Comparison of ENCODE assay signal across 22 mouse cellular contexts in the genomic region with DNA sequence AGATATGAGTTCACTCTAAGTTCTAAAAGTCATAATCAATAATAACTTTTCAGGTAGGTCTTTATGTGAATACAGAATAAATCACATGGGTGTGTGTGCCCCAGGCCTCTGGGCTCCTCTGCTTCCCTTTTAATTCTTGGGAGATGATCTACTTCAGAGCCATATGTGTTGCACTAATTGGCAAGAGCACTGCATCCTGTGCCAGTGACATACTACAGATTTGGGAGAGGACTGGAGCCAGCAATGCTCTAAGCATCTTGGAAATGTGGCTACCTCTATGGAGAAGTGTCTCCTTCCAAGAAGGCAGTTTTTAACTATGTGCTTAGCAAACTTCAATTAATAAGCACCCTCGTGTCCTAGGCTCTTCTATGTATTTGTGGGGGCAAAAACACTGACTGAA.
DNase-seq lines count a peak whose midpoint lies in the region; ATAC-seq and TF ChIP-seq lines count a peak whose summit lies in the region.
"Had no signal": no experiment of that assay in that cellular context is flagged by ENCODE, and none has a peak within 500 bp of the region (broad histone marks: within the 10 kb centered on the region; RNA-seq: fewer than 3 reads in every experiment).

No protein-coding gene starts in this region.

- 41% methylated on average over 1 of the region's 1 CpGs for WGBS in forebrain, embryonic 15.5 days
- 86% methylated on average over 1 of the region's 1 CpGs for WGBS in forebrain, embryonic 11.5 days

- H3K4me1 ChIP-seq in forebrain, embryonic 15.5 days, result peaks cover 31% of the 10 kb centered on the region
- no peaks in the 10 kb centered on the region; the same call in 1 of the 2 replicates for H3K4me1 ChIP-seq in forebrain, embryonic 11.5 days (replicated peaks; ENCODE audit: control insufficient read depth, insufficient read depth, low read length)
- H3K4me1 ChIP-seq: limb, embryonic 10.5 days; liver, embryonic 15.5 days; lung, embryonic 15.5 days; stomach, embryonic 15.5 days had no signal

- intact Hi-C loops in left cerebral cortex, postnatal 14 days (cut with DNase I), result no loop called here
- intact Hi-C loops in left cerebral cortex, adult 2 months (cut with DNase I), result no loop called here

- H3K27ac ChIP-seq in forebrain, embryonic 15.5 days (replicated peaks), result peak overlapping the region; percentile 87
- H3K27ac ChIP-seq in forebrain, embryonic 11.5 days (ENCODE audit: low read depth, low read length), result no peak overlapping the region
- H3K27ac ChIP-seq in left cerebral cortex, adult 2 months, result no peak overlapping the region
- H3K27ac ChIP-seq: gastrocnemius, adult 2 months; hindbrain, embryonic 13.5 days; limb, embryonic 10.5 days; liver, embryonic 15.5 days; lung, embryonic 15.5 days; neural tube, embryonic 15.5 days; stomach, embryonic 15.5 days had no signal

- TF ChIP-seq POLR2A in brain, embryonic 14.5 days (IDR thresholded peaks at IDR 0.05; ENCODE audit: borderline replicate concordance, extremely low read depth, insufficient read depth, insufficient read length, poor library complexity, severe bottlenecking), result no peak

- H3K4me3 ChIP-seq in forebrain, embryonic 15.5 days, result no peak overlapping the region
- no peak overlapping the region for H3K4me3 ChIP-seq in forebrain, embryonic 11.5 days (ENCODE audit: low read depth, low read length)
- no peak overlapping the region for H3K4me3 ChIP-seq in left cerebral cortex, adult 2 months
- H3K4me3 ChIP-seq: gastrocnemius, adult 2 months; hindbrain, embryonic 13.5 days; limb, embryonic 10.5 days; liver, embryonic 15.5 days; lung, embryonic 15.5 days; neural tube, embryonic 15.5 days; stomach, embryonic 15.5 days had no signal

- H3K9me3 ChIP-seq in forebrain, embryonic 15.5 days, result no peaks in the 10 kb centered on the region
- H3K9me3 ChIP-seq in forebrain, embryonic 11.5 days (ENCODE audit: control insufficient read depth, low read length), result no peaks in the 10 kb centered on the region
- H3K9me3 ChIP-seq: hindbrain, embryonic 13.5 days; limb, embryonic 10.5 days; liver, embryonic 15.5 days; lung, embryonic 15.5 days; neural tube, embryonic 15.5 days; stomach, embryonic 15.5 days had no signal

- H3K36me3 ChIP-seq in forebrain, embryonic 15.5 days, result no peaks in the 10 kb centered on the region
- H3K36me3 ChIP-seq in forebrain, embryonic 11.5 days (ENCODE audit: control insufficient read depth, insufficient read depth, low read length), result no peaks in the 10 kb centered on the region
- H3K36me3 ChIP-seq: hindbrain, embryonic 13.5 days; limb, embryonic 10.5 days; liver, embryonic 15.5 days; lung, embryonic 15.5 days; neural tube, embryonic 15.5 days; stomach, embryonic 15.5 days had no signal

- DNase-seq in forebrain, embryonic 11.5 days (ENCODE audit: low spot score), result no peak
- DNase-seq in left cerebral cortex, postnatal 14 days (ENCODE audit: low spot score in 2 of 2), result peak; percentile 12 to 19
- no peak for DNase-seq in left cerebral cortex, adult 2 months (ENCODE audit: extremely low spot score in 1 of 2, low spot score in 2 of 2)
- DNase-seq in brain, adult 2 months (ENCODE audit: low read depth, low spot score), result peak; percentile 51
- DNase-seq in brain, embryonic 14.5 days (ENCODE audit: low read depth), result peak; percentile 87
- DNase-seq in lung, postnatal 25 days (ENCODE audit: low spot score), result no peak
- DNase-seq: adrenal gland, adult 2 months; cerebellum, adult 8-10 months; gastrocnemius, adult 2 months; kidney, adult 18-20 months; kidney, postnatal 4 days; liver; lung, postnatal 4 days; thymus, adult 18-20 months; thymus, postnatal 36 days had no signal

- H3K27me3 ChIP-seq in forebrain, embryonic 15.5 days, result no peaks in the 10 kb centered on the region
- no peaks in the 10 kb centered on the region for H3K27me3 ChIP-seq in forebrain, embryonic 11.5 days (ENCODE audit: control insufficient read depth, insufficient read depth, low read length)
- H3K27me3 ChIP-seq: hindbrain, embryonic 13.5 days; liver, embryonic 15.5 days; lung, embryonic 15.5 days; neural tube, embryonic 15.5 days; stomach, embryonic 15.5 days had no signal

- H3K9ac ChIP-seq in forebrain, embryonic 15.5 days (replicated peaks), result no peak overlapping the region
- no peak overlapping the region for H3K9ac ChIP-seq in forebrain, embryonic 11.5 days (ENCODE audit: low read length)
- H3K9ac ChIP-seq: hindbrain, embryonic 13.5 days; liver, embryonic 15.5 days; lung, embryonic 15.5 days; neural tube, embryonic 15.5 days; stomach, embryonic 15.5 days had no signal

- H3K4me2 ChIP-seq in forebrain, embryonic 15.5 days (replicated peaks), result no peak overlapping the region
- H3K4me2 ChIP-seq in forebrain, embryonic 11.5 days (ENCODE audit: low read depth, low read length, severe bottlenecking), result no peak overlapping the region
- H3K4me2 ChIP-seq: hindbrain, embryonic 13.5 days; liver, embryonic 15.5 days; lung, embryonic 15.5 days; neural tube, embryonic 15.5 days; stomach, embryonic 15.5 days had no signal

- TF ChIP-seq CTCF in left cerebral cortex, adult 2 months (IDR thresholded peaks at IDR 0.05), result no peak
- no peak for TF ChIP-seq CTCF in brain, embryonic 14.5 days (IDR thresholded peaks at IDR 0.05; ENCODE audit: borderline replicate concordance, extremely low read depth, insufficient read depth, insufficient read length)

- ATAC-seq in forebrain, embryonic 15.5 days (replicated peaks), result peak; percentile 66
- ATAC-seq in forebrain, embryonic 11.5 days (replicated peaks; ENCODE audit: low FRiP score), result no peak; the same call in 1 of the 2 replicates

Comparison
In these comparisons a context has a peak if more than half of its experiments do, and no peak if none do; other contexts are left out.
1. DNase-seq: peak in left cerebral cortex, postnatal 14 days (2 of 2), brain, adult 2 months (single experiment) and brain, embryonic 14.5 days (single experiment); none in forebrain, embryonic 11.5 days (single experiment), left cerebral cortex, adult 2 months (0 of 2) and lung, postnatal 25 days (single experiment).